Mouse (Mus musculus) large intestine, adult 2 months (tissue): ENCODE data around the gene Tsc22d2. TPM values are rescaled to one million over a fixed set of nuclear protein-coding genes. Genes with fewer than 3 reads are reported as not detected.

Experiments
- DNase-seq: peaks from one replicate; pipeline ENCODE4 v3.0.0-alpha.2; 2012; ENCODE audit warnings: low read depth, low spot score
- WGBS: fragments of 180-500 bp; shearing (Covaris S2); methylation state at CpG from one replicate; pipeline ENCODE4 v1.1.7; 2018; 5-methylcytosine and 5-hydroxymethylcytosine counted together
- polyA plus RNA-seq: library from polyadenylated mRNA; depleted of rRNA; stranded (reverse); fragments of >200 nt; gene quantifications from 2 replicates; pipeline ENCODE4 v1.2.3, GENCODE M21; 2012; rRNA removed

The Tsc22d2 gene
- polyA plus RNA-seq, 1 experiment = 4.2 TPM

GRCm38 (mm10) chr3:58508020-58508750 lies 93.7 kb downstream of the Tsc22d2 start:
- 58% methylated on average over 7 of the region's 7 CpGs for WGBS

GRCm38 (mm10) chr3:58511581-58511980 lies 97.1 kb downstream of the Tsc22d2 start:
- no peak for DNase-seq

More at GRCm38 (mm10) chr3:58508020-58508750, 93.7 kb downstream of the Tsc22d2 start:
- DNase-seq = no peak

GRCm38 (mm10) chr3:58512740-58513139 lies 98.2 kb downstream of the Tsc22d2 start:
- 38% methylated on average over 3 of the region's 3 CpGs for WGBS
- no peak for DNase-seq

GRCm38 (mm10) chr3:58513483-58513882 lies 99.0 kb downstream of the Tsc22d2 start:
- WGBS = 82% methylated on average over 4 of the region's 4 CpGs
- no peak for DNase-seq

GRCm38 (mm10) chr3:58515947-58516601 lies 101.6 kb downstream of the Tsc22d2 start:
- 37% methylated on average over 1 of the region's 1 CpGs for WGBS
- DNase-seq = no peak

Other genes with a start within 250 kb of the Tsc22d2 start
- gene Eif2a, start 111.1 kb downstream of the Tsc22d2 start, polyA plus RNA-seq = 10.9 and 12.5 TPM in 2 replicates
- gene Serp1, start 111.2 kb downstream of the Tsc22d2 start, polyA plus RNA-seq = 41.4 and 53.2 TPM in 2 replicates
- 49.8 and 55.4 TPM in 2 replicates for gene Selenot, start 161.9 kb downstream of the Tsc22d2 start, polyA plus RNA-seq
- gene Erich6, start 222.5 kb downstream of the Tsc22d2 start, polyA plus RNA-seq = not detected in 2 replicates